Mouse (Mus musculus) spleen, adult 2 months (tissue): ENCODE measurements around the gene Thop1. TPM values are rescaled to one million over a fixed set of nuclear protein-coding genes. Genes with fewer than 3 reads are reported as not detected.
A peak's percentile ranks its signal among the peaks of the same experiment; 100 is the strongest.
"Not testable (repeated sequence)": the region's sequence is repeated elsewhere in the genome, so short reads cannot be mapped to it uniquely, and the experiment has no call there.

ENCODE experiments used
- DNase-seq, 2 experiments: peaks; one replicate each; pipeline versions ENCODE4 v3.0.0 to v3.0.0-alpha.2; 2012 to 2021; ENCODE audit warnings: low spot score in 2 of 2, low read depth in 1 of 2
- H3K27ac ChIP-seq: fragments of 200-500 bp; 2 replicates; pipeline ENCODE4 v1.5.1; 2012; ENCODE audit warnings: low read length, inconsistent platforms; ENCODE audit not compliant: insufficient read depth
- H3K27me3 ChIP-seq: fragments of 200-500 bp; 2 replicates; pipeline ENCODE4 v1.6.1; 2012; ENCODE audit warnings: mild to moderate bottlenecking, moderate library complexity, low read length, inconsistent platforms; ENCODE audit not compliant: control insufficient read depth, insufficient read depth
- H3K36me3 ChIP-seq: fragments of 200-500 bp; 2 replicates; pipeline ENCODE4 v1.6.1; 2012; ENCODE audit warnings: mild to moderate bottlenecking, low read length, inconsistent platforms; ENCODE audit not compliant: control insufficient read depth, insufficient read depth
- H3K4me1 ChIP-seq: fragments of 200-500 bp; 2 replicates; pipeline ENCODE4 v1.6.1; 2011; ENCODE audit warnings: inconsistent platforms; ENCODE audit not compliant: control insufficient read depth, insufficient read depth, insufficient read length
- H3K4me3 ChIP-seq: fragments of 200-500 bp; 2 replicates; pipeline ENCODE4 v1.5.1; 2011; ENCODE audit warnings: mild to moderate bottlenecking, inconsistent platforms; ENCODE audit not compliant: insufficient read depth, insufficient read length; ENCODE audit errors: extremely low read depth
- CTCF ChIP-seq: fragments of 200-500 bp; IDR thresholded peaks from 2 replicates; pipeline ENCODE4 v1.5.1; 2011; ENCODE audit warnings: mild to moderate bottlenecking, inconsistent platforms; ENCODE audit not compliant: insufficient read depth, insufficient read length, insufficient replicate concordance; ENCODE audit errors: extremely low read depth
- POLR2A ChIP-seq: fragments of 200-500 bp; IDR thresholded peaks from 2 replicates; pipeline ENCODE4 v1.6.1; 2011; ENCODE audit warnings: low read depth, low read length, inconsistent platforms
- WGBS: fragments of 180-500 bp; shearing (Covaris S2); methylation state at CpG from one replicate; pipeline ENCODE4 v1.1.7; 2018; 5-methylcytosine and 5-hydroxymethylcytosine counted together
- polyA plus RNA-seq: library from polyadenylated mRNA; depleted of rRNA; stranded (reverse); fragments of >200 nt; gene quantifications from 2 replicates; pipeline ENCODE4 v1.2.3, GENCODE M21; 2012

Gene Thop1
- polyA plus RNA-seq, 1 experiment = 17.9 TPM

GRCm38 (mm10) chr10:81036988-81037580 is 32.8 kb upstream of the Thop1 start, which contains the start of gene Slc39a3:
Slc39a3 (minus strand) TSS chr10:81037426.
- H3K36me3 ChIP-seq = peaks cover 1% of the 10 kb centered on the region; the same call in 1 of the 2 replicates
- peak; percentile 94 to 96 for DNase-seq
- peak within 1 kb of the TSS; percentile 74 for H3K4me3 ChIP-seq
- peak within 1 kb of the TSS; percentile 45 for H3K27ac ChIP-seq
- no peak for TF ChIP-seq POLR2A
- TF ChIP-seq CTCF = no peak
- no peaks in the 10 kb centered on the region for H3K27me3 ChIP-seq
- WGBS = under 1% methylated on average over 35 of the region's 35 CpGs
- no peaks in the 10 kb centered on the region for H3K4me1 ChIP-seq

GRCm38 (mm10) chr10:81041458-81042175 is 28.2 kb upstream of the Thop1 start:
- Histone ChIP-seq H3K27ac (no peak overlapping the region), H3K4me1 (no peaks in the 10 kb centered on the region), H3K36me3 (peaks cover 21% of the 10 kb centered on the region), H3K27me3 (no peaks in the 10 kb centered on the region), H3K4me3 (no peak overlapping the region)
- peak; percentile 41 to 68 for DNase-seq
- no peak for TF ChIP-seq POLR2A
- TF ChIP-seq CTCF = peak; percentile 87
- 28% methylated on average over 13 of the region's 13 CpGs for WGBS

GRCm38 (mm10) chr10:81045246-81045645 is 24.6 kb upstream of the Thop1 start:
- not testable (repeated sequence) for H3K27ac ChIP-seq, H3K4me1 ChIP-seq, DNase-seq, H3K27me3 ChIP-seq, H3K4me3 ChIP-seq
- peaks cover 40% of the 10 kb centered on the region for H3K36me3 ChIP-seq
- 93% methylated on average over 14 of the region's 14 CpGs for WGBS

GRCm38 (mm10) chr10:81050645-81051044 is 19.2 kb upstream of the Thop1 start:
- H3K4me1 ChIP-seq = no peaks in the 10 kb centered on the region
- H3K36me3 ChIP-seq = peaks cover 35% of the 10 kb centered on the region
- no peak for DNase-seq
- no peak for TF ChIP-seq POLR2A
- no peak for TF ChIP-seq CTCF
- H3K27me3 ChIP-seq = no peaks in the 10 kb centered on the region
- H3K4me3 ChIP-seq = no peak overlapping the region
- WGBS = 88% methylated on average over 4 of the region's 4 CpGs
- no peak overlapping the region for H3K27ac ChIP-seq

- Histone ChIP-seq H3K27ac (no peak overlapping the region), H3K27me3 (no peaks in the 10 kb centered on the region), H3K36me3 (peaks cover 33% of the 10 kb centered on the region), H3K4me3 (no peak overlapping the region), H3K4me1 (no peaks in the 10 kb centered on the region)
- no peak for TF ChIP-seq CTCF
- TF ChIP-seq POLR2A = no peak
- WGBS = 80% methylated on average over 6 of the region's 6 CpGs
- no peak for DNase-seq
Measured at GRCm38 (mm10) chr10:81051133-81051532, 18.7 kb upstream of the Thop1 start.

GRCm38 (mm10) chr10:81052577-81052976 is 17.3 kb upstream of the Thop1 start:
- H3K27me3 ChIP-seq = no peaks in the 10 kb centered on the region
- 92% methylated on average over 5 of the region's 5 CpGs for WGBS
- DNase-seq = no peak

GRCm38 (mm10) chr10:81055169-81055568 is 14.7 kb upstream of the Thop1 start:
- no peak for TF ChIP-seq CTCF
- no peak for TF ChIP-seq POLR2A
- no peaks in the 10 kb centered on the region for H3K27me3 ChIP-seq
- no peak overlapping the region for H3K4me3 ChIP-seq
- H3K36me3 ChIP-seq = peaks cover 10% of the 10 kb centered on the region
- peaks cover 6% of the 10 kb centered on the region; the same call in 1 of the 2 replicates for H3K4me1 ChIP-seq
- H3K27ac ChIP-seq = no peak overlapping the region
- 86% methylated on average over 6 of the region's 6 CpGs for WGBS
- no peak for DNase-seq

More at GRCm38 (mm10) chr10:81052577-81052976, 17.3 kb upstream of the Thop1 start:
- no peak for TF ChIP-seq POLR2A
- no peak for TF ChIP-seq CTCF
- Histone ChIP-seq H3K27ac (no peak overlapping the region), H3K4me3 (no peak overlapping the region), H3K36me3 (peaks cover 25% of the 10 kb centered on the region), H3K4me1 (no peaks in the 10 kb centered on the region; the same call in 1 of the 2 replicates)

GRCm38 (mm10) chr10:81055802-81056340 is 14.0 kb upstream of the Thop1 start:
- DNase-seq, H3K4me1 ChIP-seq, H3K27ac ChIP-seq, H3K27me3 ChIP-seq, H3K36me3 ChIP-seq, H3K4me3 ChIP-seq: not testable (repeated sequence)
- WGBS = 82% methylated on average over 11 of the region's 11 CpGs
